Mouse (Mus musculus) CH12.LX (cell line): ENCODE measurements around the gene Sgpl1.

Experiments used
- CTCF ChIP-seq, 2 experiments: IDR thresholded peaks in 1 of 2; conservative IDR thresholded peaks in 1 of 2; 2 replicates each; pipeline ENCODE4 v1.5.1; 2011 to 2012; ENCODE audit warnings: low read depth in 2 of 2, low read length in 2 of 2, improper control_type of control experiment in 1 of 2, inconsistent platforms in 1 of 2, mild to moderate bottlenecking in 1 of 2, moderate library complexity in 1 of 2
- EP300 ChIP-seq: IDR thresholded peaks from 2 replicates; pipeline ENCODE4 v1.6.1; 2011; ENCODE audit warnings: low read length, improper control_type of control experiment
- KAT2A ChIP-seq: IDR thresholded peaks from 2 replicates; pipeline ENCODE4 v1.6.1; 2012; ENCODE audit warnings: low read length, improper control_type of control experiment, inconsistent platforms; ENCODE audit not compliant: insufficient replicate concordance
- MXI1 ChIP-seq: IDR thresholded peaks from 2 replicates; pipeline ENCODE4 v1.6.1; 2011; ENCODE audit warnings: mild to moderate bottlenecking, low read depth, low read length, improper control_type of control experiment
- MYC ChIP-seq: IDR thresholded peaks from 2 replicates; pipeline ENCODE4 v1.6.1; 2011; ENCODE audit warnings: low read depth, mild to moderate bottlenecking, improper control_type of control experiment, low read length
- POLR2A ChIP-seq: IDR thresholded peaks from 2 replicates; pipeline ENCODE4 v1.6.1; 2011; ENCODE audit warnings: low read depth, mild to moderate bottlenecking, improper control_type of control experiment, low read length
- RCOR1 ChIP-seq: conservative IDR thresholded peaks from 2 replicates; pipeline ENCODE4 v1.6.1; 2012; ENCODE audit warnings: low read depth, mild to moderate bottlenecking, inconsistent platforms, low read length, improper control_type of control experiment
- TBP ChIP-seq: conservative IDR thresholded peaks from 2 replicates; pipeline ENCODE4 v1.6.1; 2011; ENCODE audit warnings: low read depth, low read length, improper control_type of control experiment
- UBTF ChIP-seq: IDR thresholded peaks from 2 replicates; pipeline ENCODE4 v1.6.1; 2012; ENCODE audit warnings: low read depth, mild to moderate bottlenecking, inconsistent platforms, low read length, improper control_type of control experiment, moderate library complexity

DNA sequence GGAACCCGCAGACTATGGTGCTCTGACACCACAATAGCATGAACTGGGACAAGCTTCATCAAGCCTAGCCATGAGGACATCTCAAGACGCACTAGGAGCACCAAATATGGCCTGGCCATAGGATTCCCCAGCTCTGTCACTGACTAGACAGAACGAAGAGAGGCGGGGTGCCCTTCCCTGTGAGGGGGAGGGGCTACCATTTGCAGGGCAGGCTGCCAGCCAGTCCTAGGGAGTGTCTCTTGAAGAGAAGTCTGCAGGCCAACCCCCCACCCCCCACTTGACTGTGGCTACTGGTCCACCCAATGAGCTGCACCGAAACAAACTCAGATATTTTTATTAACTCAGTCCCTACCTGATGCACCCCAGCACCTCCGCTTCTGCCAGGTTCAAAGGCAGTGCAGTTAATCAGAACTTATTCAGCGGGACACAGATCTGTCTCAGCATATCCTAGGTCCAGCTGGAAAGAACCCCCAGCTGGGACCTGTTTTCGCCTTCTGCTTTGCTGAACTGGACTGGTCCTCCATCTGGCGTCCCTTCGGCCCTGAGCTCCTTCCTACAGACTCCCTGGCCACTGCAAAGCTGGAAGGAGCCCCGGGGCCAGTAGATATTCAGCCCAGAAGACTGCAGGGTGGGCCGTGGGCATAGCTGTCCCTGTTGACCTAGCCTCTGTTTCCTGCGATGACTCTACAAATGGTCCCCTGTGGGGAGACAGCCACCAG, 82.1 kb downstream of the Sgpl1 start:
- TF ChIP-seq KAT2A, result no peak
- no peak for TF ChIP-seq RCOR1
- TF ChIP-seq MYC, result no peak
- no peak for TF ChIP-seq CTCF (conservative IDR thresholded peaks at IDR 0.05 in 1 of 2, IDR thresholded peaks at IDR 0.05 in 1 of 2; ENCODE audit: low read depth in 2 of 2, low read length in 2 of 2)
- TF ChIP-seq UBTF, result no peak
- TF ChIP-seq POLR2A, result no peak
- TF ChIP-seq EP300, result no peak
- TF ChIP-seq MXI1, result no peak
- TF ChIP-seq TBP, result no peak
